Mouse (Mus musculus): ENCODE results near the gene Dusp10.

Dusp10 gene

GRCm38 (mm10) chr1:184027039-184027438 lies 13.9 kb downstream of the Dusp10 start:
- DNase-seq (ENCODE audit: extremely low read depth, low read depth, low spot score), result no peak

GRCm38 (mm10) chr1:184030070-184030802 lies 17.1 kb downstream of the Dusp10 start:
- DNase-seq (ENCODE audit: extremely low read depth, low read depth, low spot score), result no peak

GRCm38 (mm10) chr1:184032682-184033389 lies 19.7 kb downstream of the Dusp10 start:
- DNase-seq (ENCODE audit: extremely low read depth, low read depth, low spot score), result no peak

GRCm38 (mm10) chr1:184033390-184034010 lies 20.4 kb downstream of the Dusp10 start:
- DNase-seq (ENCODE audit: extremely low read depth, low read depth, low spot score), result no peak

GRCm38 (mm10) chr1:184034011-184034557 lies 21.0 kb downstream of the Dusp10 start, which contains the start of gene 1700056E22Rik:
1700056E22Rik (minus strand) TSS chr1:184034301.
- DNase-seq (ENCODE audit: extremely low read depth, low read depth, low spot score), result peak; percentile 58

GRCm38 (mm10) chr1:184034741-184035181 lies 21.7 kb downstream of the Dusp10 start:
- DNase-seq (ENCODE audit: extremely low read depth, low read depth, low spot score), result no peak

- DNase-seq (ENCODE audit: extremely low read depth, low read depth, low spot score), result no peak
These were observed 22.3 kb downstream of the Dusp10 start for GRCm38 (mm10) chr1:184035346-184035903.

- DNase-seq (ENCODE audit: extremely low read depth, low read depth, low spot score), result no peak
These were observed 24.7 kb downstream of the Dusp10 start for GRCm38 (mm10) chr1:184037802-184038201.

- no peak for DNase-seq (ENCODE audit: extremely low read depth, low read depth, low spot score)
These were observed 26.2 kb downstream of the Dusp10 start for GRCm38 (mm10) chr1:184039301-184039700.

- no peak for DNase-seq (ENCODE audit: extremely low read depth, low read depth, low spot score)
These were observed 27.1 kb downstream of the Dusp10 start for GRCm38 (mm10) chr1:184040181-184040580.

GRCm38 (mm10) chr1:184040906-184041305 lies 27.8 kb downstream of the Dusp10 start:
- no peak for DNase-seq (ENCODE audit: extremely low read depth, low read depth, low spot score)

- DNase-seq (ENCODE audit: extremely low read depth, low read depth, low spot score), result no peak
These were observed 28.9 kb downstream of the Dusp10 start for GRCm38 (mm10) chr1:184041778-184042573.

GRCm38 (mm10) chr1:184042745-184043144 lies 29.6 kb downstream of the Dusp10 start:
- DNase-seq (ENCODE audit: extremely low read depth, low read depth, low spot score), result no peak

- no peak for DNase-seq (ENCODE audit: extremely low read depth, low read depth, low spot score)
These were observed 30.3 kb downstream of the Dusp10 start for GRCm38 (mm10) chr1:184043391-184043790.

GRCm38 (mm10) chr1:184046070-184046677 lies 33.1 kb downstream of the Dusp10 start:
- DNase-seq (ENCODE audit: extremely low read depth, low read depth, low spot score), result no peak

- DNase-seq (ENCODE audit: extremely low read depth, low read depth, low spot score), result no peak
These were observed 34.7 kb downstream of the Dusp10 start for GRCm38 (mm10) chr1:184047818-184048217.

GRCm38 (mm10) chr1:184048675-184049418 lies 35.7 kb downstream of the Dusp10 start:
- DNase-seq (ENCODE audit: extremely low read depth, low read depth, low spot score), result no peak

- no peak for DNase-seq (ENCODE audit: extremely low read depth, low read depth, low spot score)
These were observed 38.2 kb downstream of the Dusp10 start for GRCm38 (mm10) chr1:184051286-184051685.

GRCm38 (mm10) chr1:184051824-184052223 lies 38.7 kb downstream of the Dusp10 start:
- DNase-seq (ENCODE audit: extremely low read depth, low read depth, low spot score), result no peak

Measured in fat pad, adult 2 months (tissue).